In genomic region chr6:119711649-119712305, GRCm38 (mm10) we compare ENCODE assay signal across 22 mouse cellular contexts.
DNase-seq lines count a peak whose midpoint lies in the region; ATAC-seq and TF ChIP-seq lines count a peak whose summit lies in the region.
"Had no signal": no experiment of that assay in that cellular context is flagged by ENCODE, and none has a peak within 500 bp of the region (broad histone marks: within the 10 kb centered on the region; RNA-seq: fewer than 3 reads in every experiment).

No protein-coding gene starts in this region.

- H3K36me3 ChIP-seq in liver, postnatal 0 days (replicated peaks; ENCODE audit: insufficient read depth, low read length) = 0 out of 2 replicates have a peak, but pooled peaks cover 2% of the 10 kb centered on the region
- 0 out of 2 replicates have a peak, but pooled peaks cover 3% of the 10 kb centered on the region for H3K36me3 ChIP-seq in liver, embryonic 12.5 days
- H3K36me3 ChIP-seq: lung, embryonic 15.5 days; midbrain, embryonic 12.5 days; stomach, embryonic 15.5 days had no signal

- H3K9ac ChIP-seq in liver, postnatal 0 days (replicated peaks) = no peak overlapping the region
- H3K9ac ChIP-seq in liver, embryonic 12.5 days = no peak overlapping the region
- H3K9ac ChIP-seq: embryonic facial prominence, embryonic 13.5 days; hindbrain, embryonic 15.5 days; lung, embryonic 15.5 days; midbrain, embryonic 12.5 days; neural tube, embryonic 13.5 days; stomach, embryonic 15.5 days had no signal

- TF ChIP-seq CTCF in liver, postnatal 0 days (IDR thresholded peaks at IDR 0.05; ENCODE audit: low read depth) = no peak

- DNase-seq in liver, postnatal 0 days = no peak
- DNase-seq in T-cell, adult 2 months (ENCODE audit: low spot score) = peak; percentile 39
- peak; percentile 79 to 82 for DNase-seq in thymus, postnatal 10 days (ENCODE audit: low spot score in 2 of 2)
- DNase-seq in adrenal gland, adult (ENCODE audit: inconsistent age in 2 of 2, low spot score in 1 of 2) = no peak
- no peak for DNase-seq in cerebellum, adult 9-10 months
- DNase-seq in right cerebral cortex, postnatal 10 days (ENCODE audit: low spot score in 2 of 2) = no peak
- DNase-seq: adrenal gland, postnatal 10 days; cerebellum, postnatal 10 days; gastrocnemius, postnatal 14 days; heart, postnatal 4 days; right cerebral cortex, postnatal 14 days had no signal

- 0 out of 2 replicates have a peak, but pooled peaks cover 2% of the 10 kb centered on the region for H3K4me1 ChIP-seq in liver, postnatal 0 days (ENCODE audit: insufficient read depth)
- H3K4me1 ChIP-seq in liver, embryonic 12.5 days = peaks cover 6% of the 10 kb centered on the region
- H3K4me1 ChIP-seq: embryonic facial prominence, embryonic 13.5 days; hindbrain, embryonic 15.5 days; limb, embryonic 10.5 days; lung, embryonic 15.5 days; midbrain, embryonic 12.5 days; neural tube, embryonic 13.5 days; stomach, embryonic 15.5 days had no signal

- no peak overlapping the region for H3K4me3 ChIP-seq in liver, postnatal 0 days (ENCODE audit: low read depth, low read length)
- H3K4me3 ChIP-seq in liver, embryonic 12.5 days = no peak overlapping the region
- H3K4me3 ChIP-seq: embryonic facial prominence, embryonic 13.5 days; hindbrain, embryonic 15.5 days; limb, embryonic 10.5 days; lung, embryonic 15.5 days; midbrain, embryonic 12.5 days; neural tube, embryonic 13.5 days; stomach, embryonic 15.5 days had no signal

- H3K4me2 ChIP-seq in liver, postnatal 0 days (ENCODE audit: low read depth, low read length) = no peak overlapping the region
- no peak overlapping the region for H3K4me2 ChIP-seq in liver, embryonic 12.5 days
- H3K4me2 ChIP-seq: embryonic facial prominence, embryonic 13.5 days; hindbrain, embryonic 15.5 days; lung, embryonic 15.5 days; midbrain, embryonic 12.5 days; neural tube, embryonic 13.5 days; stomach, embryonic 15.5 days had no signal

- H3K27ac ChIP-seq in liver, postnatal 0 days (ENCODE audit: low read depth) = no peak overlapping the region
- H3K27ac ChIP-seq in liver, embryonic 12.5 days = no peak overlapping the region
- H3K27ac ChIP-seq: embryonic facial prominence, embryonic 13.5 days; hindbrain, embryonic 15.5 days; limb, embryonic 10.5 days; lung, embryonic 15.5 days; macrophage; midbrain, embryonic 12.5 days; neural tube, embryonic 13.5 days; stomach, embryonic 15.5 days had no signal

- no peak for ATAC-seq in liver, postnatal 0 days
- ATAC-seq in liver, embryonic 12.5 days = no peak
- ATAC-seq: forebrain, embryonic 14.5 days; intestine, embryonic 16.5 days had no signal

- TF ChIP-seq EP300 in liver, postnatal 0 days (IDR thresholded peaks at IDR 0.05; ENCODE audit: low read depth) = peak; percentile 38; the same call in 1 of the 2 replicates

- H3K9me3 ChIP-seq in liver, postnatal 0 days (ENCODE audit: low read length) = no peaks in the 10 kb centered on the region
- no peaks in the 10 kb centered on the region for H3K9me3 ChIP-seq in liver, embryonic 12.5 days (replicated peaks)
- H3K9me3 ChIP-seq: embryonic facial prominence, embryonic 13.5 days; hindbrain, embryonic 15.5 days; limb, embryonic 10.5 days; lung, embryonic 15.5 days; midbrain, embryonic 12.5 days; neural tube, embryonic 13.5 days; stomach, embryonic 15.5 days had no signal

- WGBS in liver, postnatal 0 days (ENCODE audit: insufficient replicate concordance) = 61% methylated on average over 8 of the region's 8 CpGs
- 54% methylated on average over 8 of the region's 8 CpGs for WGBS in liver, embryonic 12.5 days (ENCODE audit: insufficient replicate concordance)

- H3K27me3 ChIP-seq in liver, postnatal 0 days (ENCODE audit: insufficient read depth, low read length) = no peaks in the 10 kb centered on the region
- H3K27me3 ChIP-seq in liver, embryonic 12.5 days (replicated peaks) = no peaks in the 10 kb centered on the region
- H3K27me3 ChIP-seq: embryonic facial prominence, embryonic 13.5 days; hindbrain, embryonic 15.5 days; lung, embryonic 15.5 days; midbrain, embryonic 12.5 days; neural tube, embryonic 13.5 days; stomach, embryonic 15.5 days had no signal

Comparison
In these comparisons a context has a peak if more than half of its experiments do, and no peak if none do; other contexts are left out.
1. DNase-seq: peak in T-cell, adult 2 months (single experiment) and thymus, postnatal 10 days (2 of 2); none in liver, postnatal 0 days (single experiment), adrenal gland, adult (0 of 2), cerebellum, adult 9-10 months (single experiment) and right cerebral cortex, postnatal 10 days (0 of 2).